Mouse (Mus musculus) WW6 (cell line): ENCODE data around the gene Ncdn.

ENCODE experiments used
- DNase-seq: peaks from one replicate; pipeline ENCODE4 v3.0.0-alpha.2; 2013; ENCODE audit warnings: low read depth, low spot score

Ncdn gene

GRCm38 (mm10) chr4:126752608-126753141, 563 bp downstream of the Ncdn start:
- DNase-seq = no peak

- DNase-seq = no peak
Measured at GRCm38 (mm10) chr4:126752024-126752607, 1.1 kb downstream of the Ncdn start.

DNA sequence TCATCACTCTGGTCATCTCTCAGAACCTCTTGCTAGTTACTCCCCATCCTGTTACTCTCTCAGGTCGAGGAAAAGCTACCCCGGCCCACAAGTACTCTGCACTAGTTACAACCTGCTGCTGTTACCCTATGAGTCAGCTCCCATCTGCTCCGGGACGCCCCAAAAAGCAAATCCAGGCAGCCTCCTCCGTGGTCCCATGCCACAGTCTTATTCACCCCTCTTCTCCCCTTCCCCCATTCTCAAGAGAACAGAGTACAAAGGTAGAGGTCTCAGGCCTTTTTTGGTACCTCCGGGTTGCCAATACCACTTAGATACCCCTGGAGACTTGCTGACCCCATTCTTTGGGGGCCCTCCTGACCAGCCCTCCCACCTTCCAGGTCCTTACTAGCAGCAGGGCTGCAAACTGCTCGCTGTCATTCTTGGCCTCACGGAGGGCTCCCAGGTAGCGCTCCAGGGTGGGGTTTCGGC, 1.6 kb downstream of the Ncdn start:
- DNase-seq = no peak

DNA sequence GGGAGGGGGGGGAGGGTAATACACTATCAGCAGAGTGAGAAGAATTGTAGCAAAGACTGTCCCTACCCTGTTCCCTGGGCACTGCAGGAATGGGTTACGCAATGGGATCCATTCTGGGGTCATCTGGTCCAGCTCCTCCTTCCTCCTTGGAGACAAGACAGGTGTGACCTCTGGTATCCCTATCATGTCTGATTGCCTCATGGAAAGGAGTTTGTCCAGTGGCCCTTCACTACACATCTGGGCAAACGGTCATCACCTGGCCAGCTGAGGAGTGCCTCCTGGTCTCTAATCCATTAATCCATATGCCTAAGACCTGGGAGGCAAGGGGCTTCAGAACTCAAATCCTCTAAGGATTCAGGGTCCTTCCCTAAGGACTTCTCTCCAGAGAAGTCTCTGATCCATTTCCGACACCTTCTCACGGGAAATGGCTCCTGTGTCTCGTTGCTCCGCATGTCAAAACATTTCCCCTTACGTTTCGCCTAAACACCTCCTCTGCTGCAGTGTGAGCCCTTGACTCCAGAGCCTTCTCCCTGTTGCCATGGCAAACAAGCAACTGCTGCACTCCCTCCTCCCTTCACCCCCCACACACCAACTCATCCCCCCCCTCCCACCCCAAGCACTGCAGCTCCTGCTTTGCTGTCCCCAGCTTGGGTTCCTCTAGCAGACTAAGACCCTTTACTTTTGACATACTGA, 2.2 kb downstream of the Ncdn start:
- no peak for DNase-seq

DNA sequence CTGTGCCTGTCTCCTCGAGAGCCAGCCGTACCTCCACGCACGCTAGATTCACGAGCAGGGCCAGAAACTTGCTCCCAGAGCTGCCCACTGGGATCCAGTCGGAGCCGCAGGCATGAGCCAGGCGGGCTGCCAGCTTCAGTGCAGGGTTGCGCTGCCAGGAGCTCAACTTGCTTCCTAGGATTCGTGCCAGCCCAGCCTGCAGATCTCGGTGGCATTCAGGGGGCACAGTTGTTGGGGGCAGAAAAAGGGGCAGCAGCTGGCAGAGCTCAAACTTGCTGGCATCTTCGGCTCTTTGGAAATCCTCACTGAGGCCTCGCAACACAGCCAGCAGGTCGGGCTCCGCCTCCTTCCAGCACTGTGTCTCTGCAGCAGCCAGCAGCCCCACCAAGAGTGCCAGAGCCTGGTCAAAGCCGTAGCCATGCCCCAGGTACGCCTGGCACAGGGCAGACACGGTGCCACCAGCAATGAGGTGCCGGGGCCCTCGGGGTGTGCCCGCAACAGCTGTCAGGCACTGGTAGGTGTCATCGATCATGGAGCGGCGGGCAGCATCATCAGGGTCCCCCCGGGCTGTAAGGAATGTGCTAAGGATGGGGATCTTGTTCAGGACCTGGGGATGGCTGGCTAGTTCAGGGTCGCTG, 3.1 kb downstream of the Ncdn start:
- no peak for DNase-seq

GRCm38 (mm10) chr4:126749553-126749952, 3.7 kb downstream of the Ncdn start:
- DNase-seq = no peak

DNA sequence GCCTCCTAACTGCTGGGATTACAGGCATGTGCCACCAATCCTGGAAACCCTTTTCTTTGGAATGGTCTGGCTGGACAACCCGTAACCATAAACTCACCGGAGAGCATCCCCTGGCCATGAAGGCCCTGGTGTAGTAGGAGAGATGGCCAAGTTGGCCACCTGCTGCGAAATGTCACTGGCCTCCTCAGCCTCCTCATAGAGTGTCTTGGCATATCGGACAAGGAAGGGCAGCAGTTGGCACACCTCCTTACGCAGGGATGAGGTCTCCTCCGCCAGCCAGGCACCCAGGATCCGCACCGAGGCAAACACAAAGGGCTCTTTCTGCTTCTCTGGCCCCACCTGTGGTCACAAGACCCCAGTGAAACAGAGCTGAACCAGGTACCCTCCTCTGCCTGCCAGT, 4.9 kb downstream of the Ncdn start:
- no peak for DNase-seq

DNA sequence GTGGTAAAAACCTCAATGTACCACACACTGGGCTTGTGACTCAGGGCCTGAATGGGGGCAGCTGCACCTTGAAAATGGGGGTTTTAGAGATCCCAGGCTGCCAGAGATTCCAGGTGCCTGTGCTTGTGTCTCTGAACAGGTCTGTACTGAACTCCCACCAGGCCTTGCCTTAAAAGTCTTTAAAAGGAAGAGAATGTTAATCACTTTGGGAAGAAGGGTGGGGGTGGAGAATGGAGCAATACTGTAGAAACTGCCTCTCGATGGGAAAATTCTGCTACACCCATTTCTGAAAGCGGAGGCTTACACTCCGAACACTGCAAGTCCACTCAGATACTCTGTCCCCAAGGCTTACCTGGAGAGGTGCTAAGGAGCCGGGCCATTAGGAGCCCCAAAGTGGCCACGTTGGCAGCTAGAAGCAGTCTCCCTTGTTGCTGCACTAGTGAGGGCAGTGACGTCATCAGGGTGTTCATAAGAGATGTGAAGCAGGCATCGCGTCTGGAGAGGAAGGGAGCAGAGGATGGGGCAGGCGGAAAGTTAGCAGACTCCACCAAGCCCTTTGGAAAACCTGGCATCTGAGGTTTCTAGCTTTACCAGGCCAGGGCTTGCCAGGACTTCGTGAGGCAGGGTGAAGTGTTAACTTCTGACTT, 6.9 kb downstream of the Ncdn start:
- no peak for DNase-seq

DNA sequence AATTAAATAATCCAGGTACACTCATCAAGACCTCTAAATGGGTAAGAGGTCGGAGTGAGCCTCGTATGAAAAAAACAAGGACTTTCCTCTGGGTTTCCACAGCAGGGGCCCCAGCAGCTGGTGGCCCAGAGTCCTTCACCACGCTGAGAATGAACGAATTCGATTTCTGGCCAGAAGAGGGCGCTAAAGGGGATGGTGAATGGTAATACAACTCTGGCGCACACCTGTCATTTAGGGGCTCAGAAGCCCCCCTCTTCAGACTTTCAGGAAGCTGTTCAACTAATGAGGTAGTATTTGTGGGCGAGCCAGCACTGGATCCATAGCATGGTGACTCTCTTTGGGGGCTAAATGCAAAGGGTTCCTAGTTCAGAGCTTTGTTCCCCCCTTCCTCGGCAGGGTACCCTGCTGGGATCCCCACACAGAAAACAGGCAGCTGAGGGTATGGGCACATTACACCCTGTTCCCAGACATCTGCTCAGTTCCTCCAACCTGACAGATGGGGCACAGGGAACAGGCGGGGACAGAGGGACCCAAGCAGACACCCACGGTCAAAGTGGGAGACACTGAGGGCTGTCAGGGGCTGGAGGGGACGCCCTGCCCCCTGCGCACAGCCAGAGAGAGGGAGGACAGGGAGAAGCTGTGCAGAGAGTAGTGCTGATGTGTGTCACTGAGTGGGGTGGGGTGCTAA, 7.6 kb downstream of the Ncdn start:
- no peak for DNase-seq

DNA sequence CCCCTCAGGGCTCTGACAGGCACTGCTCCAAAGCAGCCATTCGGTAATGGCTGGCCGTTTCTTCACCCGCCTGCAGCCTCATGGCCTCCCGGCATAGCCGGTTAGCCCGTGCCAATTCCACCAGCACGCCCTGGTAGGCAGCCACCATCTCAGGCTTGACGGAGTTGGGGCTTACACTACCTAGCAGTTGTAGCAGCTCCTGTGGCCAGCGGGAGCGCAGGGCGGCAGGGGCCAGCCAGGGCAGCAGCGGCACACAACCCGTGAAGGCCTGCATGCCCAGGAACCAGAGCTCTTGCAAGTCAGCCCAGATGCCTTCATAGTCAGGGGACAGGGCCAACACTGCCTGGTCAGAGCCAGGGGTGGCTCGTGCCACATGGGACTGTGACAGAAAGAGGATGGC, 8.4 kb downstream of the Ncdn start:
- no peak for DNase-seq

- DNase-seq = no peak
Measured at GRCm38 (mm10) chr4:126743713-126744112, 9.5 kb downstream of the Ncdn start.

GRCm38 (mm10) chr4:126742976-126743375, 10.3 kb downstream of the Ncdn start:
- no peak for DNase-seq

DNA sequence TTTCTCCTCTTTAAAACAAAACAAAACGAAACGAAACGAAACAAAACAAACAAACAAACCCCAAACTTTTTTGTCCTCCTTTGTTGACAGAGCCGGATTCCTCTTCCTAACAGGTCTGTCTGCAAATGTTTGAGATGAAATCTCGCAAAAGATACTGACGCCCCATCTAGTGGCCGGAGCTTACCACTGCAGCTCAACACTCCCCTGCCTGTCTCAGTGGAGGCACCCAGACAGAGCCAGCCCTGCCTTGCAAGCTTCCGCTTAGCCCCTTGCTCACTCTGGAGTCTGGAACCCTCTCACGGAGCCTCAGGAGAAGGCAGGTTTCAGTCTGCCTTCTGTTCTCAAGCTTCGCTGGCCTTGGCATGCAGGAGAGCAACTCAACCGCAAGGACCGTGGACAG, 11.8 kb downstream of the Ncdn start:
- DNase-seq = no peak

DNA sequence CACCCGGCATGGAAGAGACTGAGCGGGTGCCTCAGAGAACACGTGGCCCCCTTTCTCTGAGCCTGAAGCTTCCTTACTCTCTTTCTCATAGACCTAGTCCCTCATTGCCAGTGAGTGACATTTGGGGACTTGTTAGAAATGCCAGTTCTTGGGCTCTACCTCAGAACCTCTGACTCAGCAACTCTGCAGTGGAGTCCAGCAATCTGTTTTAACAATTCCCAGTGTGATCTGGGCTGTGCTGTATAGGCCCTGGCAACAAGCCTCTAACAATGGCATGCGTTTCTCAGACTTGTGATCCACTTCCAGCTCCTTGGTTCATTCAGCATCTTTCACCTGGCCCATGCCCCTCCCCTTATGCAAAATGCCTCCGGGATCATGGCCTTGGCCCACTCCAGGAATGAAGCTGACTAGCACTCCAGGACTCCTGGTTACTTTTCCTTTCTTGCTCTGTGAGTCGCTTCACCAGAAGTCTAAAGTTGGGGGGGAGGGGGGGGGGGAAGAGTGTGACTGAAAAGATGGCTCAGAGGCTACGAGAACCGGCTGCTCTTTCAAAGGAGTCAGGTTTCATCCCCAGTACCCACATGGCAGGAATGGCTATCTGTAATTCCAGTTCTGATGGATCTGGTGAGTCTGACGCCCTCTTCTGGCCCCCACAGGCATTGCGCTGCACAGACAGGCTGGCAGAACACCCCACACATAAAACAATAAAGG, 13.1 kb downstream of the Ncdn start:
- peak; percentile 66 for DNase-seq

DNA sequence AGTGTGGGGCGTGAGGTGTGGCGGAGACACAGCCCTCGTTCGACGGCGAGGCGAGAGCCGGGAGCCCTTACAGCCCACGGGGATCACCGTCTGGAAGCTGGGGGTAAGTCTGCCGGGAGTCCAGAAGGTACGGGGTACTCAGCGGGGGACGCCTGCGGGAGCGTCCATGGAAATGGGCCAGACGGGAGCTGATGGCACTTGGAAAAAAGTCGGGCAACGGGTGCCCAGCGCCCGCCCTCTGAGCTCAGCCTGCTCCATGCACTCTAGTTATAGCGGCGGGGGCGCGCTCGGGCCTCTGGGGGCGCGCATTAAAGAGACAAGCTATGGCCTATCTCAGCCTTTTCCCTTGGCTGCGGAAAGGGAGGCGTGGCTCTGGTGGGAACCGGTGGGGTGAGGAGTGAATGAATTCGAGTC, 17.2 kb downstream of the Ncdn start, which contains the start of gene Tfap2e:
TSS of gene Tfap2e (minus strand) at position 240 of the 414 bp plus-strand sequence.
- DNase-seq = no peak

DNA sequence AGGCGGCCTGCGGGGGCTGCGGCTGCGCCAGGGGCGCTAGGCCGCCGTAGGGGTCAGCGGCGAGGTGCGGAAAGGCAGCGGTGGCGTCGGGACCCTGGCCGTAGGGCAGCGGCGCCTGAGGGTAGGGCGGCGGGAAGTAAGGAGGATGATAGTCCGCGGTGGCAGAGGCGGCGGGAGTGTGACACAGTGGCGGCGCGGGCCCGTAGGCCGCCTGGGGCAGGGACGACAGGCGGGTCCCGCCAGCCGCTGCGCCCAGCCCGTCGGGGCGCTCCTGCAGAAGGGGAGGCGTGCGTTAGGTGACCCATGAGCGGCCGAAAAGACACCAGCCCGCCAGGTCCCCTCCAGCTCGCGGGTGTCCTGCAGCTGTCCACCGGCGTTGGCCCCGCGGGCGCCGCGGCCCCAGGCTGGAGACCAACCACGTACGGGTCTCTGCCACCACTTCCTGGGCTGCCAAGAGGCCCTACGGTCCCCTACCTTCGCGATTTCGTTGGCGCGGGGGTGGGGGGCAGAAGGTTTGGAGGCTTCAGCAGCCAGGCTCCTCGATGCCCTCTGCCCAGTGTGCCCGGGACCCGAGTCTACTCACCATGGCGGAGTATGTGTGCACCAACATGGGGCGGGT, 17.7 kb downstream of the Ncdn start:
- DNase-seq = no peak

DNA sequence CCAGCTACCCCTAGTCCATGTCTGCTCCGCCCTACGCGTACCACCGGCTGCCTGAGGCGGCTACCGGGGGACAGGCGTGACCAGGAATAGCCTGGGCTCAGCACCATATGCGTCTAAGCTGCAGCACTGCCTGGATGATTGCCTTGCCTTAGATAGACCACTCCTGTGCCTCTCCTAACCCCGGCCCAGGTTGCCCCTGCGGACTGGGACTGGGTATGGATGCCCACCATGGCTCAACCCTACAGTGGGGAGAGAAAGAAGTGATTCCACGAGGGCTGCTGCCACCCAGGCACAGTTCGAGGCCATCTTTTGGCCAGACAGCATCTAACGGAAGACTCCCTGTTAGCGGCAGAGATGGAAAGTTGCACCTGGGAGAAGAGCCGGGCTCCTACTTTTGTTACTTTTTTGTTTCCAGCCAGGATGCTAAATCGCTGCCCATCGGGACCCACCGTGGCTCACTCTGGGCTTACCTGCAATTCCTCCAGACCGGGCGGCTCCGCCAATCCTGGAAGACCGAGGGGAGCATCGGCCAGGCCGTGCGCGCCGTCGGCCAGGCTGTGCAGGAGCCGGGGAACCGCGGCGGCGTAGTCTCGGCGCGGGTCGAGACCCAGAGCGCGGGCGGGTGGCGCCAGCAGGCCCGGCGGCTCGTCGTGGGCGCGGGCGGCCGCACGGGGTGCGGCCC, 18.4 kb downstream of the Ncdn start:
- no peak for DNase-seq

DNA sequence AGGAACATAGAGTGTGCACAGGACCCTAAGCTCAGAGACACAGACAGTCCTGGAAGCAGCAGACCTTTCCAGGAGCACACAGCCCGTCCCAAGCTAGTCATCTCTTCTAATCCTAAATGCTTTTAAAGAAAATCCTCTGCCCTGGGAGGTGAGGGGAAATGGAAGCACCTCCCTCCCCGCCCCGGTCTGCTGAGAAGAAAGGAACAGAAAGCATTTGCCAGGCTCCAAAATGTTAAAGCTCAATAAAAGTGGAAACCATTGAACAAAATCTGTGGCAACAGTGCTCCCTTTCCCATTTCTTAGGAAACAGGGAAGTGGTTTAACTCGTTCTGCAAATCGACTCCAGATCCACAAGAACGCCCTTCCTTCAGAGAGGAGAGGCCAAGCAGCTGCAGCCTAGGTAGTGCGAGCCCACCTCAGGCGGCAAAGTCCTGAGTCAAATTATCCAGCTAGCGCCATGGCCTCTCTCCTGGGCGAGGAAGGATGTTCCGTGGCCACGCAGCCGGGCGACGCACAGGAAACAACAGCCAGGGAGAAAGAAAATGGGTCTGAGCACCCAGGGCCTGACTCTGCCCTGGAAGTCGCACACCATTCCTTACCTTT, 19.1 kb downstream of the Ncdn start:
- DNase-seq = no peak
